Mouse (Mus musculus): ENCODE measurements around the gene Rab37. TPM values are rescaled to one million over a fixed set of nuclear protein-coding genes. Genes with fewer than 3 reads are reported as not detected.
A peak's percentile ranks its signal among the peaks of the same experiment; 100 is the strongest.

Rab37 gene
- polyA plus RNA-seq, 1 experiment from 2014 or later: 1.2 TPM

GRCm38 (mm10) chr11:115086213-115086612, 5.0 kb upstream of the Rab37 start:
- Histone ChIP-seq H3K36me3 (no peaks in the 10 kb centered on the region), H3K4me2 (no peak overlapping the region), H3K27me3 (replicated peaks) (peaks cover 65% of the 10 kb centered on the region), H3K9ac (no peak overlapping the region), H3K4me1 (no peaks in the 10 kb centered on the region), H3K9me3 (peaks cover 4% of the 10 kb centered on the region; the same call in 1 of the 2 replicates), H3K27ac (replicated peaks) (no peak overlapping the region), H3K4me3 (no peak overlapping the region)
- WGBS: 53% methylated on average over 7 of the region's 7 CpGs
- ATAC-seq (ENCODE audit: extremely low read depth, insufficient number of reproducible peaks, low FRiP score, low TSS enrichment): no peak

- Histone ChIP-seq H3K9ac (no peak overlapping the region), H3K36me3 (no peaks in the 10 kb centered on the region), H3K27ac (replicated peaks) (no peak overlapping the region), H3K4me3 (no peak overlapping the region), H3K27me3 (replicated peaks) (peaks cover 58% of the 10 kb centered on the region), H3K4me1 (peaks cover 5% of the 10 kb centered on the region; the same call in 1 of the 2 replicates), H3K4me2 (no peak overlapping the region), H3K9me3 (peaks cover 11% of the 10 kb centered on the region)
- no peak for ATAC-seq (ENCODE audit: extremely low read depth, insufficient number of reproducible peaks, low FRiP score, low TSS enrichment)
- 63% methylated on average over 6 of the region's 6 CpGs for WGBS
Observed at GRCm38 (mm10) chr11:115089853-115090252, 1.4 kb upstream of the Rab37 start.

- H3K36me3 ChIP-seq: no peaks in the 10 kb centered on the region
- no peak overlapping the region for H3K4me3 ChIP-seq
- peaks cover 41% of the 10 kb centered on the region for H3K27me3 ChIP-seq (replicated peaks)
- no peak overlapping the region for H3K27ac ChIP-seq (replicated peaks)
- H3K9ac ChIP-seq: no peak overlapping the region
- H3K9me3 ChIP-seq: peaks cover 11% of the 10 kb centered on the region
- ATAC-seq (ENCODE audit: extremely low read depth, insufficient number of reproducible peaks, low FRiP score, low TSS enrichment): no peak
- H3K4me2 ChIP-seq: peak overlapping the region; percentile 31; the same call in 1 of the 2 replicates
- 30% methylated on average over 4 of the region's 4 CpGs for WGBS
- peaks cover 5% of the 10 kb centered on the region; the same call in 1 of the 2 replicates for H3K4me1 ChIP-seq
Observed at GRCm38 (mm10) chr11:115092140-115092539, 909 bp downstream of the Rab37 start.

- no peak overlapping the region for H3K4me3 ChIP-seq
- ATAC-seq (ENCODE audit: extremely low read depth, insufficient number of reproducible peaks, low FRiP score, low TSS enrichment): no peak
- H3K9me3 ChIP-seq: peaks cover 2% of the 10 kb centered on the region
- H3K27ac ChIP-seq (replicated peaks): no peak overlapping the region
- 46% methylated on average over 10 of the region's 10 CpGs for WGBS
- no peaks in the 10 kb centered on the region for H3K4me1 ChIP-seq
- H3K4me2 ChIP-seq: no peak overlapping the region
- H3K36me3 ChIP-seq: no peaks in the 10 kb centered on the region
- peaks cover under 1% of the 10 kb centered on the region for H3K27me3 ChIP-seq (replicated peaks)
- H3K9ac ChIP-seq: no peak overlapping the region
Observed at GRCm38 (mm10) chr11:115098203-115098932, 7.1 kb downstream of the Rab37 start.

GRCm38 (mm10) chr11:115099241-115099840, 8.1 kb downstream of the Rab37 start:
- 46% methylated on average over 16 of the region's 16 CpGs for WGBS
- no peaks in the 10 kb centered on the region for H3K36me3 ChIP-seq
- H3K9ac ChIP-seq: no peak overlapping the region
- no peaks in the 10 kb centered on the region for H3K4me1 ChIP-seq
- H3K4me2 ChIP-seq: no peak overlapping the region
- H3K4me3 ChIP-seq: no peak overlapping the region
- no peak for ATAC-seq (ENCODE audit: extremely low read depth, insufficient number of reproducible peaks, low FRiP score, low TSS enrichment)
- no peaks in the 10 kb centered on the region for H3K27me3 ChIP-seq (replicated peaks)
- no peaks in the 10 kb centered on the region for H3K9me3 ChIP-seq
- H3K27ac ChIP-seq (replicated peaks): no peak overlapping the region

GRCm38 (mm10) chr11:115100032-115100621, 8.9 kb downstream of the Rab37 start:
- WGBS: 71% methylated on average over 5 of the region's 5 CpGs
- no peak overlapping the region for H3K27ac ChIP-seq (replicated peaks)
- no peak for ATAC-seq (ENCODE audit: extremely low read depth, insufficient number of reproducible peaks, low FRiP score, low TSS enrichment)
- H3K4me2 ChIP-seq: no peak overlapping the region
- no peaks in the 10 kb centered on the region for H3K4me1 ChIP-seq
- H3K27me3 ChIP-seq (replicated peaks): no peaks in the 10 kb centered on the region
- no peak overlapping the region for H3K4me3 ChIP-seq
- H3K36me3 ChIP-seq: no peaks in the 10 kb centered on the region
- no peak overlapping the region for H3K9ac ChIP-seq
- H3K9me3 ChIP-seq: no peaks in the 10 kb centered on the region

- H3K36me3 ChIP-seq: no peaks in the 10 kb centered on the region
- H3K27me3 ChIP-seq (replicated peaks): no peaks in the 10 kb centered on the region
- H3K4me2 ChIP-seq: no peak overlapping the region
- H3K9ac ChIP-seq: no peak overlapping the region
- no peak overlapping the region for H3K4me3 ChIP-seq
- 71% methylated on average over 7 of the region's 7 CpGs for WGBS
- no peak overlapping the region for H3K27ac ChIP-seq (replicated peaks)
- H3K9me3 ChIP-seq: no peaks in the 10 kb centered on the region
- no peaks in the 10 kb centered on the region for H3K4me1 ChIP-seq
- no peak for ATAC-seq (ENCODE audit: extremely low read depth, insufficient number of reproducible peaks, low FRiP score, low TSS enrichment)
Observed at GRCm38 (mm10) chr11:115100741-115101140, 9.5 kb downstream of the Rab37 start.

- Histone ChIP-seq H3K27ac (replicated peaks) (no peak overlapping the region), H3K9me3 (no peaks in the 10 kb centered on the region), H3K9ac (no peak overlapping the region), H3K4me2 (no peak overlapping the region), H3K4me1 (no peaks in the 10 kb centered on the region), H3K4me3 (no peak overlapping the region), H3K27me3 (replicated peaks) (no peaks in the 10 kb centered on the region), H3K36me3 (no peaks in the 10 kb centered on the region)
- no peak for ATAC-seq (ENCODE audit: extremely low read depth, insufficient number of reproducible peaks, low FRiP score, low TSS enrichment)
- WGBS: 51% methylated on average over 6 of the region's 6 CpGs
Observed at GRCm38 (mm10) chr11:115101615-115102051, 10.4 kb downstream of the Rab37 start.

GRCm38 (mm10) chr11:115102116-115102515, 10.9 kb downstream of the Rab37 start:
- Histone ChIP-seq H3K27ac (replicated peaks) (no peak overlapping the region), H3K4me3 (no peak overlapping the region), H3K9ac (no peak overlapping the region), H3K4me1 (no peaks in the 10 kb centered on the region; the same call in 1 of the 2 replicates), H3K4me2 (no peak overlapping the region), H3K36me3 (no peaks in the 10 kb centered on the region), H3K9me3 (no peaks in the 10 kb centered on the region), H3K27me3 (replicated peaks) (no peaks in the 10 kb centered on the region)
- ATAC-seq (ENCODE audit: extremely low read depth, insufficient number of reproducible peaks, low FRiP score, low TSS enrichment): no peak
- 87% methylated on average over 9 of the region's 9 CpGs for WGBS

- H3K9ac ChIP-seq: no peak overlapping the region
- no peak overlapping the region for H3K4me2 ChIP-seq
- no peaks in the 10 kb centered on the region for H3K27me3 ChIP-seq (replicated peaks)
- no peaks in the 10 kb centered on the region for H3K36me3 ChIP-seq
- H3K4me3 ChIP-seq: no peak overlapping the region
- H3K27ac ChIP-seq (replicated peaks): no peak overlapping the region
- ATAC-seq (ENCODE audit: extremely low read depth, insufficient number of reproducible peaks, low FRiP score, low TSS enrichment): no peak
- no peaks in the 10 kb centered on the region for H3K9me3 ChIP-seq
- 77% methylated on average over 25 of the region's 25 CpGs for WGBS
- peaks cover 7% of the 10 kb centered on the region for H3K4me1 ChIP-seq
Observed at GRCm38 (mm10) chr11:115103470-115104413, 12.5 kb downstream of the Rab37 start.
